Mouse (Mus musculus): ENCODE measurements around the gene Atf6b.

DNA sequence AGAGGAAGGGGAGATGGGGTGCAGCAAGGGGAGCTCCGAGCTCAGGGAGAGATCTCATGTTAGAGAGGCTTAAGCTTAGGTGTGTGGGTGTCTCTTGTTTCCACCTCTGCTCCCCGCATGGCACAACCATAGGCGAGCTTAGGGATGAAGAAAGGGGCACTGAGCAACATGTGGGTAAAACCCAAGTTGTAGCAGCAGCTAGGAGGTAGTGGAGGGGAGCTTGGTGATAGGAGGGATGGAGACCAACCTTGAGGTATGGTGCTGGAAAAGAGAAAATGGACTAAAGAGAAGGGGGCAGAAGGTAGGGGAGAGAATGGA lies 12.9 kb downstream of the Atf6b start:
- TF ChIP-seq CTCF (IDR thresholded peaks at IDR 0.05; ENCODE audit: control insufficient read depth, insufficient read depth, insufficient replicate concordance, low read depth, low read length) (no peak), POLR2A (IDR thresholded peaks at IDR 0.05; ENCODE audit: control insufficient read depth, low read depth, low read length) (no peak)
